Mouse (Mus musculus) kidney, postnatal 0 days (tissue): ENCODE results near the gene Mepce. TPM values are rescaled to one million over a fixed set of nuclear protein-coding genes. Genes with fewer than 3 reads are reported as not detected.
"Not testable (repeated sequence)": the region's sequence is repeated elsewhere in the genome, so short reads cannot be mapped to it uniquely, and the experiment has no call there.

Source experiments
- ATAC-seq: fragments of 200-750 bp; cut with Nextera tagmentation; replicated peaks from 2 replicates; pipeline ENCODE4 v1.8.0; 2017; ENCODE audit warnings: low read depth, moderate number of reproducible peaks, moderate TSS enrichment, moderate library complexity; ENCODE audit not compliant: low FRiP score
- DNase-seq: peaks from one replicate; pipeline ENCODE4 v3.0.0-alpha.2; 2016; ENCODE audit warnings: low spot score
- H3K27ac ChIP-seq: fragments of 300-500 bp; sonication (generic); 2 replicates; pipeline ENCODE4 v1.5.1; 2014; ENCODE audit warnings: mild to moderate bottlenecking
- H3K27me3 ChIP-seq: fragments of 300-500 bp; sonication (generic); 2 replicates; pipeline ENCODE4 v1.6.1; 2014; ENCODE audit warnings: low read length, mixed read lengths; ENCODE audit not compliant: insufficient read depth
- H3K36me3 ChIP-seq: fragments of 300-500 bp; sonication (generic); 2 replicates; pipeline ENCODE4 v1.6.1; 2014; ENCODE audit warnings: low read length, mixed read lengths; ENCODE audit not compliant: insufficient read depth
- H3K4me1 ChIP-seq: fragments of 300-500 bp; sonication (generic); replicated peaks from 2 replicates; pipeline ENCODE4 v1.6.1; 2014; ENCODE audit warnings: antibody characterized with exemption, low read length, mixed read lengths; ENCODE audit not compliant: insufficient read depth
- H3K4me2 ChIP-seq: fragments of 300-500 bp; sonication (generic); 2 replicates; pipeline ENCODE4 v1.6.1; 2014; ENCODE audit warnings: mild to moderate bottlenecking, low read length, moderate library complexity, mixed read lengths
- H3K4me3 ChIP-seq: fragments of 300-500 bp; sonication (generic); replicated peaks from 2 replicates; pipeline ENCODE4 v1.5.1; 2014; ENCODE audit warnings: low read depth, low read length
- H3K9ac ChIP-seq: fragments of 300-500 bp; sonication (generic); 2 replicates; pipeline ENCODE4 v1.6.1; 2014; ENCODE audit warnings: low read depth, low read length
- H3K9me3 ChIP-seq: fragments of 300-500 bp; sonication (generic); replicated peaks from 2 replicates; pipeline ENCODE4 v1.6.1; 2016; ENCODE audit warnings: low read length, inconsistent platforms, mixed read lengths
- CTCF ChIP-seq: IDR thresholded peaks from 2 replicates; pipeline ENCODE4 v1.5.1; 2016; ENCODE audit warnings: antibody characterized with exemption, low read depth, mild to moderate bottlenecking, moderate library complexity
- WGBS: fragments of 180-500 bp; shearing (Covaris S2); extraction: QIAGEN DNeasy Blood & Tissue Kit; methylation state at CpG from one replicate; pipeline ENCODE4 v1.1.7; 2014; 5-methylcytosine and 5-hydroxymethylcytosine counted together
- polyA plus RNA-seq: library from polyadenylated mRNA; unstranded; fragments of >200 nt; fragmentation: Nextera tagmentation; extraction: Ambion mirVana; gene quantifications from 2 replicates; pipeline ENCODE4 v1.2.1, GENCODE M21; 2015

Mepce gene
- polyA plus RNA-seq, 1 experiment from 2014 or later, result 11.6 TPM

DNA sequence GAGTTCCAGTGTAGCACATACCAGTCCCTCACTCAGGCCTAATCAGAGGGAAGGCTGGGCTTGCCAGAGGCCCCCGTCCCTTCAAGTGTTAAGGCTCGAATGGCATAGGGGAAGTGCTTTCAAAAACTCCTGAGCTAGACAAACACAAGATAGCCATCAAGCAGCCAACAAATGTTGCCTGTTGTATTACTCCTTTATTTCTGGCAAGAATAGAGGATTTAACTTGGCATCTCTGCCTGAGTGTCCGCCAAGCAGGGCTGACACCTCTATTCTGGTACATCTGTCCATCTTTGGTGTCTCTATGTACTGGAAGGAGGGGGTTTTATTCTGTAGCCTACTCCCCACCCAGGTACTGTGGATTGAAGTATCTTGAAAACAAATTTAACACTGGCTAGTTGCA lies 31.3 kb downstream of the Mepce start:
- no peak overlapping the region for H3K4me3 ChIP-seq
- peaks cover 39% of the 10 kb centered on the region for H3K36me3 ChIP-seq
- H3K27ac ChIP-seq, result no peak overlapping the region
- no peak for TF ChIP-seq CTCF
- H3K27me3 ChIP-seq, result no peaks in the 10 kb centered on the region
- H3K4me1 ChIP-seq, result no peaks in the 10 kb centered on the region
- no peak overlapping the region for H3K9ac ChIP-seq
- WGBS, result 85% methylated on average over 3 of the region's 3 CpGs
- DNase-seq (no peak), ATAC-seq (no peak)
- H3K4me2 ChIP-seq, result no peak overlapping the region
- no peaks in the 10 kb centered on the region for H3K9me3 ChIP-seq

- DNase-seq, result no peak
- H3K4me2 ChIP-seq, result no peak overlapping the region
- H3K9ac ChIP-seq, result no peak overlapping the region
- H3K27ac ChIP-seq, result no peak overlapping the region
- no peaks in the 10 kb centered on the region for H3K27me3 ChIP-seq
- H3K4me1 ChIP-seq, result no peaks in the 10 kb centered on the region
- H3K4me3 ChIP-seq, result no peak overlapping the region
- ATAC-seq, result no peak
- H3K9me3 ChIP-seq, result no peaks in the 10 kb centered on the region
- TF ChIP-seq CTCF, result no peak
- peaks cover 39% of the 10 kb centered on the region for H3K36me3 ChIP-seq
- WGBS, result 82% methylated on average over 5 of the region's 5 CpGs
Measured at GRCm38 (mm10) chr5:137755425-137755824, 32.0 kb downstream of the Mepce start.

- peaks cover 10% of the 10 kb centered on the region for H3K4me1 ChIP-seq
- no peak for TF ChIP-seq CTCF
- no peak overlapping the region for H3K4me3 ChIP-seq
- DNase-seq, result no peak
- no peak overlapping the region for H3K9ac ChIP-seq
- peaks cover 29% of the 10 kb centered on the region for H3K36me3 ChIP-seq
- 76% methylated on average over 13 of the region's 13 CpGs for WGBS
- H3K27me3 ChIP-seq, result no peaks in the 10 kb centered on the region
- no peak overlapping the region for H3K27ac ChIP-seq
- H3K9me3 ChIP-seq, result no peaks in the 10 kb centered on the region
- ATAC-seq, result no peak
- H3K4me2 ChIP-seq, result no peak overlapping the region
Measured at GRCm38 (mm10) chr5:137753111-137753832, 34.2 kb downstream of the Mepce start.

DNA sequence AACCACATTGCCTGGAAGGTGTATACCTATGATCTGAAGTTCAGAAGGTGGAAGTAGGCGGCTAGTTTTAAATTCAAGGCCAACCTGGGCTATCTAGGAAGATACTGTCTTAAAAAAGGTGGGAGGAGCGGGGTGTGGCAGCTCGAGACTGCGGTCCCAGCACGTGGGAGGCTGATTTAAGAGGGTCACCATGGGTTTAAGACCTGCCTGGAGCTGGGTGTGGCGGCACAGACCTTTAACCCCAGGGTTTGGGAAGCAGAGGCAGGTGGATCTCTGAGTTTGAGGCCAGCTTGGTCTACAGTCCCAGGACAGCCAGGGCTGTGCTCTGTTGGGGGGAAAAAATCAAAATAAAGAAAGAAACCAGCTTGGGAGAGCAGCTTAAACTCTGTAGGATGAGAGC lies 35.5 kb downstream of the Mepce start:
- TF ChIP-seq CTCF, result no peak
- H3K27ac ChIP-seq, result no peak overlapping the region
- no peaks in the 10 kb centered on the region for H3K27me3 ChIP-seq
- ATAC-seq (no peak), DNase-seq (no peak)
- H3K36me3 ChIP-seq, result peaks cover 24% of the 10 kb centered on the region
- WGBS, result 79% methylated on average over 6 of the region's 6 CpGs
- peaks cover 13% of the 10 kb centered on the region for H3K4me1 ChIP-seq
- H3K4me3 ChIP-seq, result no peak overlapping the region
- no peak overlapping the region for H3K9ac ChIP-seq
- H3K4me2 ChIP-seq, result no peak overlapping the region
- H3K9me3 ChIP-seq, result no peaks in the 10 kb centered on the region

DNA sequence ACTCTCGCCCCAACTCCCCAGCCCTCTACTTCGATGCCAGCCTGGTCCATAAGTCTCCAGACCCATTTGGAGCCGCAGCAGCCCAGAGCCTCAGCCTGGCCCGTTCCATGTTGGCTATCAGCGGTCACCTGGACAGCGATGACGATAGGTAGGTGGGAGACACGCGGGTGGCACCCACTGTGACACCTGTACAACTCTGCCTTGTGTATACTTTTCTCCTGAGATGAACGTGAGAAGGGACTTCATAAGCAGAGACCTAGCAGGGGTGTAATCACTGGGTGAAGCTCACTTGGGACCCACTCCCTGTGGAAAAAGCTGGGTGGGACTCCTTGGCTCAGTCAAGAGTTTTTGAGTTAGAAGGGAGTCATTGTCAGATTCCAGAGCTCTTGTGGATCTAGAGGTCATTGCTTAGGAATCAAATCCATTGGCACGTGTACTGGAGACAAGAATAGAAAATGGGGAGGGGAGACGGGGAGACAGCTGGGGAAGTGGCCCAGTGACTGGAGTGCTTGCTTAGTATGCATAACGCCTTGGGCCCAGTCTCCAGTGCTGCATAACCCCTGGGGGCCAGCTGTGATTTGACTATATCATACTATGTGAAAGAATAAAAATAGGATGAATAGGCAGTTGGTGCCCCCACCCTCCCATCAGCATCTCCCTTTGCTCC lies 36.1 kb downstream of the Mepce start:
- ATAC-seq, result no peak
- Histone ChIP-seq H3K27me3 (no peaks in the 10 kb centered on the region), H3K4me2 (no peak overlapping the region), H3K9ac (no peak overlapping the region), H3K4me3 (no peak overlapping the region), H3K9me3 (no peaks in the 10 kb centered on the region), H3K36me3 (peaks cover 24% of the 10 kb centered on the region), H3K4me1 (peaks cover 13% of the 10 kb centered on the region), H3K27ac (no peak overlapping the region)
- TF ChIP-seq CTCF, result no peak
- 92% methylated on average over 13 of the region's 13 CpGs for WGBS
- DNase-seq, result no peak

DNA sequence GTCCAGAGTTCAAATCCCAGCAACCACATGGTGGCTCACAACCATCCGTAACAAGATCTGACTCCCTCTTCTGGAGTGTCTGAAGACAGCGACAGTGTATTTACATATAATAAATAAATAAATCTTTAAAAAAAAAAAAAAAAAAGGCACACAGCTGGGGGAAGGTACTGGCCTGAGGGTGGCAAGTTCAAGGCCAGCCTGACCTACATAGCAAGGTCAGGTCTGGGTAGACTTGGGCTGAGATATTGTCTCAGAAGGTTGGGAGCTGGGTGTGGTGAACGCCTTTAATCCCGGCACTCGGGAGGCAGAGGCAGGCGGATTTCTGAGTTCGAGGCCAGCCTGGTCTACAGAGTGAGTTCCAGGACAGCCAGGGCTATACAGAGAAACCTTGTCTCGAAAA lies 37.2 kb downstream of the Mepce start:
- DNase-seq, H3K9ac ChIP-seq, H3K27me3 ChIP-seq, H3K4me3 ChIP-seq, ATAC-seq, H3K4me2 ChIP-seq, H3K27ac ChIP-seq, H3K9me3 ChIP-seq: not testable (repeated sequence)
- peaks cover 13% of the 10 kb centered on the region for H3K4me1 ChIP-seq
- peaks cover 18% of the 10 kb centered on the region for H3K36me3 ChIP-seq
- 94% methylated on average over 6 of the region's 8 CpGs for WGBS
